Mouse (Mus musculus) ES-E14 (cell line): ENCODE measurements around the gene Eefsec.

ENCODE experiments used
- CHD2 ChIP-seq: IDR thresholded peaks from 2 replicates; pipeline ENCODE4 v1.6.1; 2014; ENCODE audit warnings: mild to moderate bottlenecking, low read depth, low read length, inconsistent platforms
- HCFC1 ChIP-seq: IDR thresholded peaks from 2 replicates; pipeline ENCODE4 v1.6.1; 2012; ENCODE audit warnings: low read length, inconsistent platforms, borderline replicate concordance; ENCODE audit not compliant: insufficient read depth
- MAFK ChIP-seq: IDR thresholded peaks from 2 replicates; pipeline ENCODE4 v1.6.1; 2014; ENCODE audit warnings: mild to moderate bottlenecking, low read depth, low read length, inconsistent platforms; ENCODE audit not compliant: insufficient read depth
- ZNF384 ChIP-seq: IDR thresholded peaks from 2 replicates; pipeline ENCODE4 v1.6.1; 2012; ENCODE audit warnings: low read depth, low read length, inconsistent platforms

GRCm38 (mm10) chr6:88215797-88216196, 230.5 kb downstream of the Eefsec start:
- no peak for TF ChIP-seq CHD2
- no peak for TF ChIP-seq ZNF384
- no peak for TF ChIP-seq MAFK
- no peak for TF ChIP-seq HCFC1
